28 mouse cellular contexts compared by ENCODE assay signal in the genomic region with DNA sequence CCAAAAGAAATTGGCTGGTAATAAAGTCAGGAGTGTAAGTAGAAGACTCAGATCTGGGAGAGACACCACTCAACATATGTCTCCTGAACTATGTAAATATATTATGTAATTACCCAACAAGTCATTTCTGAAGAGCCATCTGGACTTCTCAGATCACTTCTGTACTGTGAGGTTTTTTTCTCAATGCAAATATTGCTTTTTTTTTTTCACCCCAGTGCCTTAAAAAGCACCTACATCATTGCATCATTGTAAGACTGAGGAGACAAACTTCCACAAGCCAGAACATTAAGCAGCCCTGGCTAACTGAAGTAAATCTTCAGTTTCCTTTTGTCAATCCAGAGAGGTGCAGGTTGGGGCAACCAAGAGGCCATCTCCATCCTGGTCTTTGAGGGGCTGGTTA. TPM values are rescaled to one million over a fixed set of nuclear protein-coding genes. Genes with fewer than 3 reads are reported as not detected.
DNase-seq lines count a peak whose midpoint lies in the region; TF ChIP-seq lines count a peak whose summit lies in the region.
"Had no signal": no experiment of that assay in that cellular context is flagged by ENCODE, and none has a peak within 500 bp of the region (broad histone marks: within the 10 kb centered on the region; RNA-seq: fewer than 3 reads in every experiment).

No protein-coding gene starts in this region.

- H3K27ac ChIP-seq in bone marrow, adult 2 months (ENCODE audit: control insufficient read depth, insufficient read depth, low read depth, low read length, poor library complexity): peak overlapping the region; percentile 13; the same call in 1 of the 2 replicates
- H3K27ac ChIP-seq: forebrain, embryonic 13.5 days; heart, embryonic 10.5 days; heart, embryonic 15.5 days; kidney, embryonic 15.5 days; liver, embryonic 15.5 days; stomach, embryonic 15.5 days had no signal

- TF ChIP-seq POLR2A in bone marrow, adult 2 months (IDR thresholded peaks at IDR 0.05; ENCODE audit: borderline replicate concordance, control insufficient read depth, low read depth, low read length): no peak

- peaks cover 1% of the 10 kb centered on the region; the same call in 1 of the 2 replicates for H3K4me1 ChIP-seq in bone marrow, adult 2 months (ENCODE audit: control insufficient read depth, insufficient read depth, low read length)
- H3K4me1 ChIP-seq: forebrain, embryonic 13.5 days; heart, embryonic 10.5 days; heart, embryonic 15.5 days; kidney, embryonic 15.5 days; liver, embryonic 15.5 days; stomach, embryonic 15.5 days had no signal

- no peak for TF ChIP-seq CTCF in bone marrow, adult 2 months (IDR thresholded peaks at IDR 0.05; ENCODE audit: control insufficient read depth, insufficient read depth, low read length)

- DNase-seq in frontal cortex, postnatal 36 days (ENCODE audit: low spot score in 2 of 2): peak; percentile 28 to 37
- DNase-seq in frontal cortex, postnatal 14 days (ENCODE audit: low spot score in 2 of 2): no peak
- peak; percentile 16 for DNase-seq in right cerebral cortex, adult 18-20 months
- no peak for DNase-seq in right cerebral cortex, postnatal 14 days
- no peak for DNase-seq in Muller cell, postnatal 12 days (ENCODE audit: inconsistent ontology term)
- DNase-seq in kidney, postnatal 25 days: no peak
- DNase-seq: adrenal gland, adult 2 months; adrenal gland, postnatal 36 days; cerebellum, adult 8-10 months; cerebellum, postnatal 25 days; gastrocnemius, postnatal 14 days; heart, adult 11 months; kidney, adult 18-20 months; kidney, postnatal 4 days; liver; lung, embryonic 14.5 days; lung, postnatal 14 days; midbrain, embryonic 14.5 days; thymus, postnatal 25 days had no signal

- no peak overlapping the region for H3K4me3 ChIP-seq in bone marrow, adult 2 months (replicated peaks; ENCODE audit: control insufficient read depth, low read depth, low read length)
- H3K4me3 ChIP-seq: forebrain, embryonic 13.5 days; heart, embryonic 10.5 days; heart, embryonic 15.5 days; kidney, embryonic 15.5 days; liver, embryonic 15.5 days; stomach, embryonic 15.5 days had no signal

RNA-seq across cellular contexts. Expression of a gene that starts 55.8 kb away (rescaled TPM):
- polyA plus RNA-seq in bone marrow, adult 2 months (2011; ENCODE audit: insufficient read depth, insufficient read length, low replicate concordance, missing spikeins): 3.1 and 11.7 TPM in 2 replicates
- polyA plus RNA-seq: forebrain, embryonic 13.5 days; hindbrain, embryonic 11.5 days; limb, embryonic 11.5 days; lung, embryonic 14.5 days; midbrain, embryonic 14.5 days had no signal

Comparison
In these comparisons a context has a peak if more than half of its experiments do, and no peak if none do; other contexts are left out.
1. DNase-seq: peak in frontal cortex, postnatal 36 days (2 of 2) and right cerebral cortex, adult 18-20 months (single experiment); none in frontal cortex, postnatal 14 days (0 of 2), right cerebral cortex, postnatal 14 days (single experiment), Muller cell, postnatal 12 days (single experiment) and kidney, postnatal 25 days (0 of 2).